Comparison of ENCODE assay signal across 8 mouse cellular contexts in genomic region chr17:65885398-65885696, GRCm38 (mm10). TPM values are rescaled to one million over a fixed set of nuclear protein-coding genes. Genes with fewer than 3 reads are reported as not detected.
DNase-seq lines count a peak whose midpoint lies in the region; ATAC-seq and TF ChIP-seq lines count a peak whose summit lies in the region.

No protein-coding gene starts in this region.

- no peaks in the 10 kb centered on the region for H3K27me3 ChIP-seq in liver, adult 2 months (ENCODE audit: control insufficient read depth, insufficient read depth, low read length)
- no peaks in the 10 kb centered on the region for H3K27me3 ChIP-seq in embryonic facial prominence, embryonic 11.5 days (ENCODE audit: control insufficient read depth, insufficient read depth, low read length)
- H3K27me3 ChIP-seq in intestine, embryonic 14.5 days (replicated peaks; ENCODE audit: control insufficient read depth, insufficient read depth, low read length) = no peaks in the 10 kb centered on the region
- no peaks in the 10 kb centered on the region for H3K27me3 ChIP-seq in neural tube, embryonic 12.5 days (replicated peaks)

- no peak for DNase-seq in liver, adult 2 months (ENCODE audit: extremely low read depth, low read depth, low spot score)
- no peak for DNase-seq in liver
- no peak for DNase-seq in embryonic facial prominence, embryonic 11.5 days (ENCODE audit: low spot score)
- DNase-seq in intestine, embryonic 14.5 days (ENCODE audit: low spot score) = no peak
- DNase-seq in cerebellum, adult 18-20 months = no peak
- DNase-seq in adrenal gland, postnatal 10 days = no peak
- DNase-seq in layer of hippocampus, adult 9-10 months (ENCODE audit: low spot score) = no peak

- no peak for TF ChIP-seq CTCF in liver, adult 2 months (IDR thresholded peaks at IDR 0.05; ENCODE audit: low read depth, low read length)

- peaks cover 14% of the 10 kb centered on the region for H3K79me2 ChIP-seq in liver, adult 2 months (ENCODE audit: control insufficient read depth, insufficient read depth, low read length)

- peaks cover 2% of the 10 kb centered on the region; the same call in 1 of the 2 replicates for H3K4me1 ChIP-seq in liver, adult 2 months (ENCODE audit: control insufficient read depth, insufficient read depth, low read length)
- no peaks in the 10 kb centered on the region for H3K4me1 ChIP-seq in embryonic facial prominence, embryonic 11.5 days (ENCODE audit: control insufficient read depth, insufficient read depth, low read length)
- H3K4me1 ChIP-seq in intestine, embryonic 14.5 days (replicated peaks; ENCODE audit: control insufficient read depth, insufficient read depth, low read length) = peaks cover 13% of the 10 kb centered on the region
- peaks cover 30% of the 10 kb centered on the region for H3K4me1 ChIP-seq in neural tube, embryonic 12.5 days

- H3K9me3 ChIP-seq in embryonic facial prominence, embryonic 11.5 days (replicated peaks; ENCODE audit: control insufficient read depth, low read length) = no peaks in the 10 kb centered on the region
- H3K9me3 ChIP-seq in intestine, embryonic 14.5 days (ENCODE audit: control insufficient read depth, low read length) = no peaks in the 10 kb centered on the region
- no peaks in the 10 kb centered on the region for H3K9me3 ChIP-seq in neural tube, embryonic 12.5 days

- no peaks in the 10 kb centered on the region for H3K36me3 ChIP-seq in liver, adult 2 months (ENCODE audit: control insufficient read depth, insufficient read depth, low read length)
- H3K36me3 ChIP-seq in embryonic facial prominence, embryonic 11.5 days (replicated peaks; ENCODE audit: control insufficient read depth, insufficient read depth, low read depth, low read length) = no peaks in the 10 kb centered on the region
- no peaks in the 10 kb centered on the region for H3K36me3 ChIP-seq in intestine, embryonic 14.5 days (ENCODE audit: control insufficient read depth, insufficient read depth, low read length)
- H3K36me3 ChIP-seq in neural tube, embryonic 12.5 days = no peaks in the 10 kb centered on the region

- H3K4me3 ChIP-seq in liver, adult 2 months (ENCODE audit: insufficient read depth, low read depth, low read length) = peak overlapping the region; percentile 75
- H3K4me3 ChIP-seq in embryonic facial prominence, embryonic 11.5 days (ENCODE audit: low read depth, low read length) = peak overlapping the region; percentile 79
- H3K4me3 ChIP-seq in intestine, embryonic 14.5 days (ENCODE audit: low read depth, low read length) = peak overlapping the region; percentile 86
- H3K4me3 ChIP-seq in neural tube, embryonic 12.5 days = peak overlapping the region; percentile 91

- peak overlapping the region; percentile 78 for H3K4me2 ChIP-seq in embryonic facial prominence, embryonic 11.5 days (ENCODE audit: low read depth, low read length)
- peak overlapping the region; percentile 66 for H3K4me2 ChIP-seq in intestine, embryonic 14.5 days (ENCODE audit: low read length)
- H3K4me2 ChIP-seq in neural tube, embryonic 12.5 days (replicated peaks) = peak overlapping the region; percentile 97

- ATAC-seq in embryonic facial prominence, embryonic 11.5 days (replicated peaks; ENCODE audit: insufficient number of reproducible peaks, low FRiP score, low TSS enrichment, low read depth) = no peak
- ATAC-seq in intestine, embryonic 14.5 days (replicated peaks; ENCODE audit: low FRiP score, low TSS enrichment, low read depth) = no peak
- no peak for ATAC-seq in neural tube, embryonic 12.5 days (ENCODE audit: low FRiP score, low read depth)

- no peak for TF ChIP-seq POLR2A in liver, adult 2 months (IDR thresholded peaks at IDR 0.05; ENCODE audit: extremely low read depth, insufficient read depth, low read length)

- WGBS in liver, adult 2 months = under 1% methylated on average over 11 of the region's 11 CpGs
- WGBS in embryonic facial prominence, embryonic 11.5 days = under 1% methylated on average over 11 of the region's 11 CpGs
- WGBS in intestine, embryonic 14.5 days = under 1% methylated on average over 11 of the region's 11 CpGs
- WGBS in neural tube, embryonic 12.5 days = 0% methylated on average over 11 of the region's 11 CpGs

- H3K27ac ChIP-seq in liver, adult 2 months (replicated peaks; ENCODE audit: insufficient read depth, low read depth, low read length) = peak overlapping the region; percentile 85
- peak overlapping the region; percentile 77 for H3K27ac ChIP-seq in embryonic facial prominence, embryonic 11.5 days (replicated peaks; ENCODE audit: low read depth, low read length)
- H3K27ac ChIP-seq in intestine, embryonic 14.5 days (ENCODE audit: low read depth) = peak overlapping the region; percentile 95
- peak overlapping the region; percentile 93 for H3K27ac ChIP-seq in neural tube, embryonic 12.5 days

- H3K9ac ChIP-seq in liver, adult 2 months (ENCODE audit: low read depth, low read length) = peak overlapping the region; percentile 70
- H3K9ac ChIP-seq in embryonic facial prominence, embryonic 11.5 days (replicated peaks; ENCODE audit: low read length) = peak overlapping the region; percentile 72
- H3K9ac ChIP-seq in intestine, embryonic 14.5 days (ENCODE audit: low read length) = peak overlapping the region; percentile 57
- peak overlapping the region; percentile 60 for H3K9ac ChIP-seq in neural tube, embryonic 12.5 days

RNA-seq across cellular contexts. Expression of gene Ralbp1, which starts 0.3 kb away (rescaled TPM):
- total RNA-seq in liver, adult 2 months (2014; rRNA removed) = 14.3 and 14.5 TPM in 2 replicates
- 10.2 and 10.3 TPM in 2 replicates for polyA plus RNA-seq in liver, adult 2 months (2012; rRNA removed)
- polyA plus RNA-seq in embryonic facial prominence, embryonic 11.5 days (2014; fragmentation: Nextera tagmentation; extraction: Ambion mirVana) = 47.8 and 48.4 TPM in 2 replicates
- 62.0 and 67.7 TPM in 2 replicates for polyA plus RNA-seq in intestine, embryonic 14.5 days (2014; fragmentation: Nextera tagmentation; extraction: Ambion mirVana)
- 53.0 and 53.7 TPM in 2 replicates for polyA plus RNA-seq in neural tube, embryonic 12.5 days (2016; fragmentation: Nextera tagmentation; extraction: Ambion mirVana)
- 10 to 100 TPM; 32.4 to 37.4 TPM for total RNA-seq in adrenal gland, postnatal 10 days (2021)
